Mouse (Mus musculus) heart, embryonic 14.5 days (tissue): ENCODE results near the gene Ncoa6. TPM values are rescaled to one million over a fixed set of nuclear protein-coding genes. Genes with fewer than 3 reads are reported as not detected.

Source experiments
- ATAC-seq: fragments of 200-750 bp; cut with Nextera tagmentation; 2 replicates; pipeline ENCODE4 v1.8.0; 2017; ENCODE audit warnings: low read depth, moderate TSS enrichment; ENCODE audit not compliant: insufficient number of reproducible peaks, insufficient read depth, low FRiP score
- H3K27ac ChIP-seq, 2 experiments: fragments of 200-500 bp in 1 of 2; fragments of 300-500 bp in 1 of 2; sonication (generic) in 1 of 2; replicated peaks in 1 of 2; 2 replicates each; pipeline ENCODE4 v1.5.1; 2012 to 2014; ENCODE audit warnings: low read depth in 2 of 2, low read length in 2 of 2, control low read depth in 1 of 2, mild to moderate bottlenecking in 1 of 2, mixed read lengths in 1 of 2; ENCODE audit not compliant: control insufficient read depth in 1 of 2, insufficient read depth in 1 of 2
- H3K27me3 ChIP-seq: fragments of 300-500 bp; sonication (generic); 2 replicates; pipeline ENCODE4 v1.6.1; 2014; ENCODE audit warnings: mild to moderate bottlenecking, low read length, control low read depth; ENCODE audit not compliant: control insufficient read depth, insufficient read depth
- H3K36me3 ChIP-seq: fragments of 300-500 bp; sonication (generic); 2 replicates; pipeline ENCODE4 v1.6.1; 2014; ENCODE audit warnings: mild to moderate bottlenecking, control low read depth, low read length, mixed read lengths; ENCODE audit not compliant: control insufficient read depth, insufficient read depth
- H3K4me1 ChIP-seq, 2 experiments: fragments of 200-500 bp in 1 of 2; fragments of 300-500 bp in 1 of 2; sonication (generic) in 1 of 2; 2 replicates each; pipeline ENCODE4 v1.6.1; 2012 to 2014; ENCODE audit warnings: low read length in 2 of 2, control low read depth in 1 of 2, mixed read lengths in 1 of 2; ENCODE audit not compliant: control insufficient read depth in 2 of 2, insufficient read depth in 2 of 2
- H3K4me2 ChIP-seq: fragments of 300-500 bp; sonication (generic); 2 replicates; pipeline ENCODE4 v1.6.1; 2014; ENCODE audit warnings: mild to moderate bottlenecking, low read length
- H3K4me3 ChIP-seq, 2 experiments: fragments of 200-500 bp in 1 of 2; fragments of 300-500 bp in 1 of 2; sonication (generic) in 1 of 2; 2 replicates each; pipeline ENCODE4 v1.5.1; 2012 to 2014; ENCODE audit warnings: low read length in 2 of 2, mild to moderate bottlenecking in 2 of 2, control low read depth in 1 of 2, low read depth in 1 of 2, moderate library complexity in 1 of 2; ENCODE audit not compliant: control insufficient read depth in 1 of 2, insufficient read depth in 1 of 2
- H3K9ac ChIP-seq: fragments of 300-500 bp; sonication (generic); 2 replicates; pipeline ENCODE4 v1.6.1; 2014; ENCODE audit warnings: mild to moderate bottlenecking, low read length
- H3K9me3 ChIP-seq: fragments of 300-500 bp; sonication (generic); 2 replicates; pipeline ENCODE4 v1.6.1; 2016; ENCODE audit warnings: low read length, control low read depth; ENCODE audit not compliant: control insufficient read depth
- WGBS: fragments of 180-500 bp; shearing (Covaris S2); extraction: QIAGEN DNeasy Blood & Tissue Kit; methylation state at CpG from one replicate; pipeline ENCODE4 v1.1.7; 2014; 5-methylcytosine and 5-hydroxymethylcytosine counted together
- microRNA counts: library from miRNA; unstranded; fragments of <30 nt; microRNA quantifications from one replicate; lab custom pipeline; 2016
- microRNA-seq: library from miRNA; unstranded; fragments of <30 nt; microRNA quantifications from one replicate; pipeline ENCODE4, GENCODE M21; 2016
- polyA plus RNA-seq: library from polyadenylated mRNA; unstranded; fragments of >200 nt; fragmentation: Nextera tagmentation; extraction: Ambion mirVana; gene quantifications from 2 replicates; pipeline ENCODE4 v1.2.1, GENCODE M21; 2014

Ncoa6 gene
- polyA plus RNA-seq, 1 experiment from 2014 or later = 21.9 TPM

- Histone ChIP-seq H3K4me3 (peak overlapping the region; percentile 32 to 92), H3K27me3 (no peaks in the 10 kb centered on the region), H3K36me3 (no peaks in the 10 kb centered on the region), H3K4me2 (peak overlapping the region; percentile 85), H3K9me3 (no peaks in the 10 kb centered on the region), H3K4me1 (peaks cover 2 to 11% of the 10 kb centered on the region in 2 experiments; a peak in 2 of 4 replicates), H3K9ac (peak overlapping the region; percentile 69), H3K27ac (peak overlapping the region; percentile 7 to 30; a peak in 1 of 4 replicates)
- peak; percentile 7; the same call in 1 of the 2 replicates for ATAC-seq
- 23% methylated on average over 14 of the region's 14 CpGs for WGBS
Observed at GRCm38 (mm10) chr2:155357686-155358399, 115.9 kb downstream of the Ncoa6 start.

- Histone ChIP-seq H3K9me3 (no peaks in the 10 kb centered on the region), H3K4me3 (peak within 1 kb of the TSS; percentile 92 to 98), H3K9ac (peak within 1 kb of the TSS; percentile 87), H3K27me3 (no peaks in the 10 kb centered on the region), H3K4me2 (peak within 1 kb of the TSS; percentile 85), H3K36me3 (no peaks in the 10 kb centered on the region), H3K4me1 (peaks cover 2 to 11% of the 10 kb centered on the region in 2 experiments; a peak in 2 of 4 replicates), H3K27ac (peak within 1 kb of the TSS; percentile 77 to 81)
- ATAC-seq = peak; percentile 95
- under 1% methylated on average over 38 of the region's 38 CpGs for WGBS
Observed at GRCm38 (mm10) chr2:155356971-155357591, 116.6 kb downstream of the Ncoa6 start, which contains the start of gene Pigu. Gene Pigu, minus strand, starts transcription at chr2:155357430.

- Histone ChIP-seq H3K36me3 (no peaks in the 10 kb centered on the region), H3K4me2 (no peak overlapping the region), H3K27ac (no peak overlapping the region), H3K4me3 (no peak overlapping the region), H3K9me3 (no peaks in the 10 kb centered on the region), H3K9ac (no peak overlapping the region), H3K27me3 (no peaks in the 10 kb centered on the region), H3K4me1 (peaks cover 2 to 11% of the 10 kb centered on the region in 2 experiments; a peak in 2 of 4 replicates)
- 91% methylated on average over 3 of the region's 3 CpGs for WGBS
- ATAC-seq = no peak
Observed at GRCm38 (mm10) chr2:155354402-155354801, 119.3 kb downstream of the Ncoa6 start.

- 84% methylated on average over 1 of the region's 1 CpGs for WGBS
- Histone ChIP-seq H3K27ac (no peak overlapping the region), H3K4me3 (no peak overlapping the region), H3K9me3 (no peaks in the 10 kb centered on the region), H3K9ac (no peak overlapping the region), H3K36me3 (peaks cover 26% of the 10 kb centered on the region), H3K4me2 (no peak overlapping the region), H3K27me3 (no peaks in the 10 kb centered on the region), H3K4me1 (no peaks in the 10 kb centered on the region)
- no peak for ATAC-seq
Observed at GRCm38 (mm10) chr2:155346670-155347069, 127.0 kb downstream of the Ncoa6 start.

MicroRNAs encoded within 50 kb of the gene (microRNA counts, 519-probe panel; counts per million panel counts)
- 322 counts per million, percentile 70 among the panel's probes with 10 or more counts for microRNA mmu-miR-695 (lab: Ali Mortazavi, UCI)

Small RNAs within 50 kb of the gene (microRNA-seq; reads per million reads assigned to microRNA genes)
- not detected for gene Mir695

Other genes starting within 250 kb of the Ncoa6 start
- gene Dynlrb1, start 237.4 kb downstream of the Ncoa6 start, polyA plus RNA-seq = 491 and 511 TPM in 2 replicates
- gene Map1lc3a, start 197.6 kb downstream of the Ncoa6 start, polyA plus RNA-seq = 359 and 441 TPM in 2 replicates
- 54.1 and 57.0 TPM in 2 replicates for gene Pigu, start 116.5 kb downstream of the Ncoa6 start, polyA plus RNA-seq
- gene Trp53inp2, start 92.8 kb downstream of the Ncoa6 start, polyA plus RNA-seq = 96.9 and 97.0 TPM in 2 replicates
- 18.8 and 19.8 TPM in 2 replicates for gene Acss2, start 44.1 kb upstream of the Ncoa6 start, polyA plus RNA-seq
- 0.76 and 0.85 TPM in 2 replicates for gene Ggt7, start 44.3 kb upstream of the Ncoa6 start, polyA plus RNA-seq
- 22.2 and 23.9 TPM in 2 replicates for gene Gss, start 118.9 kb upstream of the Ncoa6 start, polyA plus RNA-seq
- 26.5 and 27.3 TPM in 2 replicates for gene Myh7b, start 137.3 kb upstream of the Ncoa6 start, polyA plus RNA-seq
- 94.3 and 108 TPM in 2 replicates for gene Trpc4ap, start 218.5 kb upstream of the Ncoa6 start, polyA plus RNA-seq